ENCODE assay signal across 18 mouse cellular contexts in the genomic region with DNA sequence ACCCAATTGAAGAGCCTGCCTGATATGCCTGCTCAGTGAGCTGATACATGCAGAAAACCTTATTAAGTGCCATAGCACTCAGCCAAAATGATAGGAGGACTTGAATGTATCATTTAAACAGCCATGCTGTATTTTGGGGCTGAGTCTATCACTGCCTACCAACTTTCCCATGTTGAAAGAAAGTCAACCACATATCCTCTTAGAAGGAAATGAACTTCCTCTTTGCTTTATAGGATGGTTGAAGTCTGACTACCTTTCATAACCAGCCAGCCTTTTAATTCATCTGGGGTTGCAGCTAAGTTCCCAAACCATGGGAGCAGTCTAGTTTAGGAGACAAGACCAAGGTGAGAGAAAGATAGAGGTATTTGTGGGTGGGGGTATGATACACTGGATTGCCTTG.
DNase-seq lines count a peak whose midpoint lies in the region; ATAC-seq and TF ChIP-seq lines count a peak whose summit lies in the region.
"Had no signal": no experiment of that assay in that cellular context is flagged by ENCODE, and none has a peak within 500 bp of the region (broad histone marks: within the 10 kb centered on the region; RNA-seq: fewer than 3 reads in every experiment).

No protein-coding gene starts in this region.

- H3K9me3 ChIP-seq in forebrain, postnatal 0 days (ENCODE audit: low read length): no peaks in the 10 kb centered on the region
- H3K9me3 ChIP-seq: embryonic facial prominence, embryonic 13.5 days; embryonic facial prominence, embryonic 15.5 days; forebrain, embryonic 10.5 days; forebrain, embryonic 12.5 days had no signal

- no peak overlapping the region for H3K4me2 ChIP-seq in forebrain, postnatal 0 days (ENCODE audit: low read depth)
- H3K4me2 ChIP-seq: embryonic facial prominence, embryonic 13.5 days; embryonic facial prominence, embryonic 15.5 days; forebrain, embryonic 12.5 days had no signal

- intact Hi-C loops in left cerebral cortex, postnatal 4 days (cut with DNase I): no loop called here

- H3K27me3 ChIP-seq in forebrain, postnatal 0 days (ENCODE audit: insufficient read depth, low read length): no peaks in the 10 kb centered on the region
- H3K27me3 ChIP-seq: embryonic facial prominence, embryonic 15.5 days; forebrain, embryonic 12.5 days had no signal

- peak; percentile 60 for DNase-seq in 416B (ENCODE audit: low read depth)
- DNase-seq in forebrain, postnatal 0 days: no peak
- no peak for DNase-seq in layer of hippocampus, adult 9-11 months
- no peak for DNase-seq in left cerebral cortex, postnatal 4 days
- DNase-seq: adrenal gland, adult 8-10 months; adrenal gland, postnatal 36 days; cerebellum, adult 11-12 months; cerebellum, adult 9-10 months; embryo, embryonic 11 days had no signal

- peak; percentile 71 for ATAC-seq in common myeloid progenitor, adult 5-6 weeks (replicated peaks; ENCODE audit: low read depth, poor library complexity, severe bottlenecking)
- peak; percentile 64 to 73; a peak in 3 of 4 replicates for ATAC-seq in hematopoietic stem cell, adult 5-6 weeks (replicated peaks in 1 of 2; ENCODE audit: insufficient read depth in 1 of 2, low FRiP score in 2 of 2, low TSS enrichment in 1 of 2, low read depth in 1 of 2, poor library complexity in 2 of 2, severe bottlenecking in 2 of 2)
- ATAC-seq in forebrain, postnatal 0 days: no peak
- ATAC-seq: activated CD4-positive, CD25-positive, alpha-beta regulatory T cell, adult 4 months; forebrain, embryonic 14.5 days had no signal

- H3K36me3 ChIP-seq in forebrain, postnatal 0 days (ENCODE audit: insufficient read depth): no peaks in the 10 kb centered on the region
- H3K36me3 ChIP-seq: embryonic facial prominence, embryonic 13.5 days; embryonic facial prominence, embryonic 15.5 days; forebrain, embryonic 10.5 days; forebrain, embryonic 12.5 days had no signal

- no peak overlapping the region for H3K9ac ChIP-seq in forebrain, postnatal 0 days
- H3K9ac ChIP-seq: embryonic facial prominence, embryonic 13.5 days; embryonic facial prominence, embryonic 15.5 days; forebrain, embryonic 12.5 days had no signal

- no peak overlapping the region for H3K27ac ChIP-seq in forebrain, postnatal 0 days (ENCODE audit: low read depth, low read length)
- H3K27ac ChIP-seq: embryonic facial prominence, embryonic 13.5 days; embryonic facial prominence, embryonic 15.5 days; forebrain, embryonic 10.5 days; forebrain, embryonic 12.5 days had no signal

- H3K4me3 ChIP-seq in forebrain, postnatal 0 days (ENCODE audit: low read depth, low read length): no peak overlapping the region
- H3K4me3 ChIP-seq: embryonic facial prominence, embryonic 13.5 days; embryonic facial prominence, embryonic 15.5 days; erythroblast, embryonic 14.5 days; forebrain, embryonic 10.5 days; forebrain, embryonic 12.5 days had no signal

- H3K4me1 ChIP-seq in forebrain, postnatal 0 days (ENCODE audit: insufficient read depth): no peaks in the 10 kb centered on the region
- H3K4me1 ChIP-seq: forebrain, embryonic 10.5 days; forebrain, embryonic 12.5 days had no signal

- no peak for TF ChIP-seq CTCF in forebrain, postnatal 0 days (IDR thresholded peaks at IDR 0.05; ENCODE audit: low read depth)
